Mouse (Mus musculus) kidney, postnatal 36 days (tissue): Measurements from ENCODE around the gene Liph.

ENCODE experiments used
- DNase-seq, 2 experiments: peaks; one replicate each; pipeline ENCODE4 v3.0.0; 2021 to 2022; ENCODE audit warnings: mixed read lengths in 2 of 2

Gene Liph

DNA sequence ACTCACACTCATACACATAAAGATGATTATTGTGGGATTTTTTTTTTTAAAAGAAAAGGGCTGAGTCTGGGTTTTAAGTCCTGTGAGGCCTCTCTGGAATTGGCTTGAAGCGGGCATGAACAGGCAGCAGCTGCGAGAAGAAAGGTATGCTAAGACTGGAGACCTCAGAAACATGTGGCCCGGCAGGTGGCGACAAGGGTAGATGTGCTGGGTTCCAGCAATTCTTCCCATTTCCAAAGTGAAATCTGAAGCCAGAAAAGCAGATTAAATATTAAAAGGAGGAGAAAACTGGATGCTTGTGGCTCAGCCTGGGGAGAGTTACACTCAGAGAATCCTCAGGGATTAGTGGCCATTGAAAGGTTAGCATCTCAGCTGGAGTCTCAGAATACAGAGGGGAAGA is 24.0 kb downstream of the Liph start:
- DNase-seq: peak in 1 of 2 experiments; percentile 6

DNA sequence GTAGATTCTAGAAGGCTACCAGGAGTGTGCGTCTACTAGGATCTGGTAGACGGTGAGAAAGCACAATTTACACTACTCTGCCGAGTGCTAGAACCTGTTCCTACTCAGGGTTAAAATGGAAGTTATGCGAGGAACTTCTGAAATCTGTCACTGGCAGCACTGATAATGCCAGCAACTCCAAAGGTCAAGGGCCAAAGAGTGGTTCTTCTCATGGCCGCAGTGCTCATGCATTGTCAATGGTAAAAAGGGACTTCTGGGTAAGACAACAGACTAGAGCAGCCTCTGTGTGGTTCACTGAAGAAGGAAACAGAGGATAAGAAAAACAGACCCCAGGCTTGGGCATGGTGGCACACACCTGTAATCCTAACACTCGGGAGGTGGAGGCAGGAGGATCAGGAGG is 24.9 kb downstream of the Liph start:
- DNase-seq: no peak

GRCm38 (mm10) chr16:21969874-21970273 is 25.6 kb downstream of the Liph start:
- DNase-seq: no peak

DNA sequence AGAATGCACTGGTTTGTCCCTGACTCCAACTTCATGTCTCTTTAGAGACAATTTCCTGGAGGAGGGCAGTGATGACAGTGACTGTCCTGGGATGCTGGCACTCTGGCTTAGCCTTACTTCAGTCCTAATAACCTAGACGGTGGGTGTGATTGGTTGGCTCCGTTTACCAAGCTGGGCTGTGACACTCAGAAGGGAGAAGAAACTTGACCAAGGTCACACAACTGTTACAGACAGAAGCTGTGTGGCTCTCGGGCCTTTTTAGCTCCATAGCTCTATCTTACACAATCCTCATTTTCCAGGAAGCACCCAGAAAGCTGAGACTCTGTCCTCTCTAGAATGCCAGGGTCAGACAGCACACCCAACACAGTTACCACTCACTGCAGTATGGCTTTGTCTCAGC is 29.9 kb downstream of the Liph start:
- no peak for DNase-seq

- no peak for DNase-seq
Observed at GRCm38 (mm10) chr16:21955591-21955990, 39.9 kb downstream of the Liph start.

GRCm38 (mm10) chr16:21946761-21947715 is 48.4 kb downstream of the Liph start, which contains the start of gene Tmem41a:
Gene Tmem41a (minus strand): TSS chr16:21947552.
- DNase-seq: peak; percentile 89 to 96

GRCm38 (mm10) chr16:21928471-21928870 is 67.0 kb downstream of the Liph start:
- no peak for DNase-seq

- DNase-seq: peak in 1 of 2 experiments; percentile 11
Observed at GRCm38 (mm10) chr16:21916681-21917080, 78.8 kb downstream of the Liph start.

GRCm38 (mm10) chr16:21913347-21913746 is 82.1 kb downstream of the Liph start:
- DNase-seq: no peak

- peak in 1 of 2 experiments; percentile 21 for DNase-seq
Observed at GRCm38 (mm10) chr16:21908906-21909305, 86.6 kb downstream of the Liph start.

DNA sequence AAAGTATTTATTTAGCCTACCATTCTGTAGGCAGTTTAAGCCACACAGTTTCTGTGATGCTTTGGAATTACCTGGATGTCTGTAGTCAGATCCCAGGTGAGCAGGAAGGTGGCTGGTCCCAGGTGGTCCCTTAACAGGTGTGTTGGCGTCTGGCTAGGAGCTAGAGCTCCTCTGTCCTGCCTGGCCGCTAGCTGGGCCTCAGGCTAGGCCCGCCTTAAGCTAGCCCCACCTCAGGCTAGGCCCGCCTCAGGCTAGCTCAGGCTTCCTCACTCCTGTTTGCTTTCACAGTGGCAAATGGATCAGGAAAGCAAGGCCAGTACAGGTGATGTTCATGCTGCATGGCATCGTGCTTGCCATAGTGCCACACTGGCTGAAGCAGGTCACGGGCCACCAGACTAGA is 88.6 kb downstream of the Liph start:
- DNase-seq: no peak

DNA sequence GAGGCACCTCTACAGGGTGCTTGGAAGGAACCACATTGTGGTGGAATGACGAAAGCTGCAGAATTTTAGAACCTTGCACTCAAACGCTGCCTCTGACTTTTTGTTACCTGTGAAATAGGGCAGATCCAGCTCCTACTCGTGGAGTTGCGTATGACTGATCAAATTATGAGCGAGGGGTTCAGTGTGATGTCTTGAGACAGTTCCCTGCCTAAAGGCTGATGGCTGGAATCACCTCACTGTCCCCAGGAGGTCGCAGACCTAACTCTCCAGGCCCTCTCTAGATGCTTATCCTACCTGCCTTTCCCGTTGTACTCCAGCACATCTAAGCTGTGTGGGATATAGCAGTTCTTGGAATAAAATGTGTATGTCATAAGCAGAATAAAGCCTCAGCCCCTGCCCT is 89.5 kb downstream of the Liph start:
- no peak for DNase-seq

GRCm38 (mm10) chr16:21904636-21905035 is 90.8 kb downstream of the Liph start:
- DNase-seq: peak in 1 of 2 experiments; percentile 35
